Mouse (Mus musculus): Measurements from ENCODE around the gene Trp53tg5.

GRCm38 (mm10) chr2:164448140-164448539 is 25.4 kb downstream of the Trp53tg5 start:
- TF ChIP-seq CTCF (conservative IDR thresholded peaks at IDR 0.05; ENCODE audit: low read length), result no peak
- TF ChIP-seq POU5F1 (IDR thresholded peaks at IDR 0.05; ENCODE audit: borderline replicate concordance, low read length), result no peak
- TF ChIP-seq NANOG (IDR thresholded peaks at IDR 0.05; ENCODE audit: borderline replicate concordance, low read length), result no peak

Measured in E14TG2a.4 (cell line).